18 mouse cellular contexts compared by ENCODE assay signal in genomic region chr2:130932865-130933264, GRCm38 (mm10). TPM values are rescaled to one million over a fixed set of nuclear protein-coding genes. Genes with fewer than 3 reads are reported as not detected.
DNase-seq lines count a peak whose midpoint lies in the region; ATAC-seq lines count a peak whose summit lies in the region.
"Had no signal": no experiment of that assay in that cellular context is flagged by ENCODE, and none has a peak within 500 bp of the region (broad histone marks: within the 10 kb centered on the region; RNA-seq: fewer than 3 reads in every experiment).

No protein-coding gene starts in this region.

- no peaks in the 10 kb centered on the region for H3K27me3 ChIP-seq in hindbrain, embryonic 13.5 days
- no peaks in the 10 kb centered on the region for H3K27me3 ChIP-seq in heart, embryonic 11.5 days (ENCODE audit: control insufficient read depth, insufficient read depth, low read length)
- H3K27me3 ChIP-seq: hindbrain, embryonic 15.5 days; limb, embryonic 12.5 days; Patski; stomach, embryonic 15.5 days had no signal

- no peak overlapping the region for H3K4me3 ChIP-seq in hindbrain, embryonic 13.5 days
- H3K4me3 ChIP-seq in heart, embryonic 11.5 days (ENCODE audit: low read depth, low read length): no peak overlapping the region
- H3K4me3 ChIP-seq: hindbrain, embryonic 15.5 days; left cerebral cortex, adult 2 months; limb, embryonic 12.5 days; stomach, embryonic 15.5 days had no signal

- no peak overlapping the region for H3K4me2 ChIP-seq in hindbrain, embryonic 13.5 days
- H3K4me2 ChIP-seq in heart, embryonic 11.5 days: no peak overlapping the region
- H3K4me2 ChIP-seq: hindbrain, embryonic 15.5 days; limb, embryonic 12.5 days; stomach, embryonic 15.5 days had no signal

- H3K27ac ChIP-seq in hindbrain, embryonic 13.5 days: no peak overlapping the region
- H3K27ac ChIP-seq in heart, embryonic 11.5 days (ENCODE audit: low read depth, low read length): no peak overlapping the region
- H3K27ac ChIP-seq: hindbrain, embryonic 15.5 days; left cerebral cortex, adult 2 months; limb, embryonic 12.5 days; stomach, embryonic 15.5 days had no signal

- H3K9ac ChIP-seq in hindbrain, embryonic 13.5 days: no peak overlapping the region
- no peak overlapping the region for H3K9ac ChIP-seq in heart, embryonic 11.5 days (ENCODE audit: low read depth, low read length)
- H3K9ac ChIP-seq: hindbrain, embryonic 15.5 days; limb, embryonic 12.5 days; stomach, embryonic 15.5 days had no signal

- peak; percentile 81 for ATAC-seq in granulocyte monocyte progenitor cell, adult 5-6 weeks (replicated peaks; ENCODE audit: poor library complexity, severe bottlenecking)
- peak; percentile 65 for ATAC-seq in megakaryocyte, adult 5-6 weeks (ENCODE audit: poor library complexity, severe bottlenecking)
- ATAC-seq in hindbrain, embryonic 13.5 days (ENCODE audit: low FRiP score): no peak
- ATAC-seq in heart, embryonic 11.5 days (replicated peaks; ENCODE audit: insufficient number of reproducible peaks, low FRiP score, low TSS enrichment): no peak
- ATAC-seq: forebrain, embryonic 16.5 days; Patski had no signal

- 88% methylated on average over 12 of the region's 12 CpGs for WGBS in hindbrain, embryonic 13.5 days
- 85% methylated on average over 12 of the region's 12 CpGs for WGBS in heart, embryonic 11.5 days (ENCODE audit: insufficient replicate concordance)

- peak; percentile 63 for DNase-seq in adrenal gland, adult 2 months
- DNase-seq in adrenal gland, postnatal 4 days (ENCODE audit: low spot score in 2 of 2): no peak
- peak; percentile 69 for DNase-seq in adipocyte (ENCODE audit: low spot score)
- no peak for DNase-seq in right cerebral cortex, adult 18-20 months
- DNase-seq: cerebellum, adult 18-20 months; gastrocnemius, postnatal 10 days; kidney, adult 2 months; thymus, postnatal 14 days had no signal

- H3K9me3 ChIP-seq in hindbrain, embryonic 13.5 days: no peaks in the 10 kb centered on the region
- no peaks in the 10 kb centered on the region for H3K9me3 ChIP-seq in heart, embryonic 11.5 days (replicated peaks; ENCODE audit: control insufficient read depth, low read length)
- H3K9me3 ChIP-seq: hindbrain, embryonic 15.5 days; limb, embryonic 12.5 days; stomach, embryonic 15.5 days had no signal

- peaks cover 7% of the 10 kb centered on the region; the same call in 1 of the 2 replicates for H3K36me3 ChIP-seq in hindbrain, embryonic 13.5 days
- no peaks in the 10 kb centered on the region for H3K36me3 ChIP-seq in heart, embryonic 11.5 days (ENCODE audit: control insufficient read depth, insufficient read depth, low read length)
- H3K36me3 ChIP-seq: stomach, embryonic 15.5 days had no signal

- no peaks in the 10 kb centered on the region for H3K4me1 ChIP-seq in hindbrain, embryonic 13.5 days (replicated peaks)
- H3K4me1 ChIP-seq in heart, embryonic 11.5 days (ENCODE audit: control insufficient read depth, insufficient read depth, low read length): no peaks in the 10 kb centered on the region
- H3K4me1 ChIP-seq: hindbrain, embryonic 15.5 days; limb, embryonic 12.5 days; stomach, embryonic 15.5 days had no signal

RNA-seq across cellular contexts. Expression of gene Atrn, which starts 26.6 kb away (rescaled TPM):
- 10 to 100 TPM; 27.3 to 31.5 TPM for total RNA-seq in adrenal gland, adult 2 months (2021)
- polyA plus RNA-seq in adrenal gland, adult 2 months (2012; rRNA removed): 9.8 and 10.3 TPM in 2 replicates
- total RNA-seq in adrenal gland, postnatal 4 days (2021): 10 to 100 TPM; 37.7 to 37.8 TPM
- total RNA-seq in granulocyte monocyte progenitor cell, adult 5-6 weeks (2014; fragmentation: Nextera tagmentation): 37.3 and 38.9 TPM in 2 replicates
- total RNA-seq in granulocyte monocyte progenitor cell, adult 5-6 weeks (2017): 37.7 and 37.8 TPM in 2 replicates
- total RNA-seq in megakaryocyte, adult 5-6 weeks (2015): 24.8 and 30.7 TPM in 2 replicates
- total RNA-seq in megakaryocyte, adult 5-6 weeks (2017): 23.1 and 26.5 TPM in 2 replicates
- polyA plus RNA-seq in hindbrain, embryonic 13.5 days (2015; fragmentation: Nextera tagmentation; extraction: Ambion mirVana): 12.0 and 12.1 TPM in 2 replicates
- polyA plus RNA-seq in heart, embryonic 11.5 days (2014; fragmentation: Nextera tagmentation; extraction: Ambion mirVana): 6.5 and 8.0 TPM in 2 replicates

RNA-seq across cellular contexts. Expression of gene 4930402H24Rik, which starts 26.7 kb away (rescaled TPM):
- 10 to 100 TPM; 36.9 to 43.5 TPM for total RNA-seq in adrenal gland, adult 2 months (2021)
- 31.1 and 40.0 TPM in 2 replicates for polyA plus RNA-seq in adrenal gland, adult 2 months (2012; rRNA removed)
- total RNA-seq in adrenal gland, postnatal 4 days (2021): 10 to 100 TPM; 30.1 to 32.7 TPM
- 10.5 and 19.0 TPM in 2 replicates for total RNA-seq in granulocyte monocyte progenitor cell, adult 5-6 weeks (2014; fragmentation: Nextera tagmentation)
- total RNA-seq in granulocyte monocyte progenitor cell, adult 5-6 weeks (2017): 5.3 and 8.6 TPM in 2 replicates
- total RNA-seq in megakaryocyte, adult 5-6 weeks (2015): 11.3 and 14.6 TPM in 2 replicates
- total RNA-seq in megakaryocyte, adult 5-6 weeks (2017): 8.7 and 15.4 TPM in 2 replicates
- 96.1 and 104 TPM in 2 replicates for polyA plus RNA-seq in hindbrain, embryonic 13.5 days (2015; fragmentation: Nextera tagmentation; extraction: Ambion mirVana)
- polyA plus RNA-seq in heart, embryonic 11.5 days (2014; fragmentation: Nextera tagmentation; extraction: Ambion mirVana): 47.8 and 48.6 TPM in 2 replicates

Comparison
In these comparisons a context has a peak if more than half of its experiments do, and no peak if none do; other contexts are left out.
1. DNase-seq: peak in adrenal gland, adult 2 months (single experiment) and adipocyte (single experiment); none in adrenal gland, postnatal 4 days (0 of 2) and right cerebral cortex, adult 18-20 months (single experiment).
2. ATAC-seq: peak in granulocyte monocyte progenitor cell, adult 5-6 weeks (single experiment) and megakaryocyte, adult 5-6 weeks (single experiment); none in hindbrain, embryonic 13.5 days (single experiment) and heart, embryonic 11.5 days (single experiment).